ENCODE assay signal across 21 mouse cellular contexts in the genomic region with DNA sequence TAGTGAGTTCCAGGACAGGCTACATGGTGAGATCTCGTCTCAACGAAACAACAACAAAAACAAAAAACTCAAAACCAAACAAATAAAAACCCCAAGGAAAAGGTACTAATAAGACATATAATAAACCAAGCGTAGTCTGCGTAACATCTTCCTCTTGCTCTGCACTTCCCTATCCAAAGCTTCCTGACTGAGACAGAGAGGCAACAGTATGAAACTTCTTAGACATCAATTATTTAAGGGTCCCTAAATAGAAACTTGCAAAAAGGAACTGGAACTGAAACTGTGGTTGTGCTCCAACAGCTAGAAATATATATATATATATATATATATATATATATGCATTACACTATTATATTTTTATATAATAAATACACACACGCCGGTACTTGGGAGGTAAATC. TPM values are rescaled to one million over a fixed set of nuclear protein-coding genes. Genes with fewer than 3 reads are reported as not detected.
DNase-seq lines count a peak whose midpoint lies in the region; ATAC-seq and TF ChIP-seq lines count a peak whose summit lies in the region.
"Had no signal": no experiment of that assay in that cellular context is flagged by ENCODE, and none has a peak within 500 bp of the region (broad histone marks: within the 10 kb centered on the region; RNA-seq: fewer than 3 reads in every experiment).

No protein-coding gene starts in this region.

- WGBS in stomach, embryonic 15.5 days, result 86% methylated on average over 6 of the region's 6 CpGs
- WGBS in stomach, postnatal 0 days, result 87% methylated on average over 6 of the region's 6 CpGs
- 17% methylated on average over 4 of the region's 6 CpGs for WGBS in macrophage (ENCODE audit: missing documents)
- WGBS in stomach, embryonic 16.5 days, result 87% methylated on average over 6 of the region's 6 CpGs

- no peak for TF ChIP-seq EP300 in stomach, postnatal 0 days (optimal IDR thresholded peaks at IDR 0.05)

- H3K4me1 ChIP-seq in stomach, embryonic 15.5 days, result no peaks in the 10 kb centered on the region
- no peaks in the 10 kb centered on the region; the same call in 1 of the 2 replicates for H3K4me1 ChIP-seq in stomach, postnatal 0 days (replicated peaks; ENCODE audit: control insufficient read depth, insufficient read depth)
- H3K4me1 ChIP-seq in stomach, embryonic 16.5 days (ENCODE audit: control insufficient read depth, insufficient read depth, low read length), result peaks cover 7% of the 10 kb centered on the region; the same call in 1 of the 2 replicates

- 0 out of 2 replicates have a peak overlapping the region, but pooled peaks have one; percentile 31 for H3K27ac ChIP-seq in stomach, embryonic 15.5 days
- no peak overlapping the region for H3K27ac ChIP-seq in stomach, postnatal 0 days (replicated peaks)
- H3K27ac ChIP-seq in macrophage, result peak overlapping the region; percentile 98
- H3K27ac ChIP-seq in stomach, embryonic 16.5 days (ENCODE audit: low read length), result peak overlapping the region; percentile 31; the same call in 1 of the 2 replicates
- H3K27ac ChIP-seq: forebrain, embryonic 13.5 days; heart, adult 2 months; hindbrain, embryonic 12.5 days had no signal

- H3K27me3 ChIP-seq in stomach, embryonic 15.5 days (replicated peaks), result no peaks in the 10 kb centered on the region
- H3K27me3 ChIP-seq in stomach, postnatal 0 days (ENCODE audit: control insufficient read depth, insufficient read depth, low read length), result no peaks in the 10 kb centered on the region
- H3K27me3 ChIP-seq in stomach, embryonic 16.5 days (ENCODE audit: control insufficient read depth, insufficient read depth, low read length), result no peaks in the 10 kb centered on the region
- H3K27me3 ChIP-seq: embryonic facial prominence, embryonic 13.5 days; forebrain, embryonic 13.5 days; heart, embryonic 12.5 days; hindbrain, embryonic 12.5 days had no signal

- H3K79me2 ChIP-seq in macrophage (ENCODE audit: inconsistent target), result peaks cover 60% of the 10 kb centered on the region

- no peak for ATAC-seq in stomach, embryonic 15.5 days (ENCODE audit: insufficient read depth, low FRiP score, low read depth)
- no peak for ATAC-seq in stomach, postnatal 0 days (ENCODE audit: low FRiP score, low TSS enrichment)
- ATAC-seq in stomach, embryonic 16.5 days (ENCODE audit: insufficient read depth, low FRiP score), result no peak
- no peak for ATAC-seq in frontal cortex, adult (ENCODE audit: low TSS enrichment)
- ATAC-seq: forebrain, embryonic 13.5 days; hindbrain, embryonic 16.5 days had no signal

- no peaks in the 10 kb centered on the region for H3K9me3 ChIP-seq in stomach, embryonic 15.5 days
- H3K9me3 ChIP-seq in stomach, postnatal 0 days (ENCODE audit: control insufficient read depth, low read length), result no peaks in the 10 kb centered on the region
- no peaks in the 10 kb centered on the region for H3K9me3 ChIP-seq in stomach, embryonic 16.5 days (replicated peaks; ENCODE audit: control insufficient read depth, low read length)
- H3K9me3 ChIP-seq: embryonic facial prominence, embryonic 13.5 days; forebrain, embryonic 13.5 days; heart, embryonic 12.5 days; hindbrain, embryonic 12.5 days had no signal

- no peak overlapping the region for H3K9ac ChIP-seq in stomach, embryonic 15.5 days
- no peak overlapping the region for H3K9ac ChIP-seq in stomach, postnatal 0 days (ENCODE audit: low read length)
- no peak overlapping the region for H3K9ac ChIP-seq in stomach, embryonic 16.5 days (ENCODE audit: low read length)
- H3K9ac ChIP-seq: embryonic facial prominence, embryonic 13.5 days; forebrain, embryonic 13.5 days; forebrain, postnatal 0 days; heart, embryonic 12.5 days; hindbrain, embryonic 12.5 days had no signal

- DNase-seq in heart, adult 8-10 months (ENCODE audit: low spot score), result peak; percentile 13
- no peak for DNase-seq in heart, postnatal 10 days
- DNase-seq in stomach, postnatal 0 days (ENCODE audit: low spot score), result no peak
- DNase-seq in heart, postnatal 36 days, result no peak
- DNase-seq: adrenal gland, adult 8-10 months; adrenal gland, postnatal 36 days; cerebellum, adult 11-12 months; cerebellum, adult 9-10 months; cerebellum, postnatal 25 days; forebrain, postnatal 0 days; heart, adult 2 months; heart, postnatal 4 days had no signal

- H3K36me3 ChIP-seq in stomach, embryonic 15.5 days, result peaks cover 6% of the 10 kb centered on the region; the same call in 1 of the 2 replicates
- peaks cover 5% of the 10 kb centered on the region; the same call in 1 of the 2 replicates for H3K36me3 ChIP-seq in stomach, postnatal 0 days (ENCODE audit: control insufficient read depth, insufficient read depth, low read length)
- 0 out of 2 replicates have a peak, but pooled peaks cover 4% of the 10 kb centered on the region for H3K36me3 ChIP-seq in macrophage (ENCODE audit: inconsistent target)
- peaks cover 3% of the 10 kb centered on the region; the same call in 1 of the 2 replicates for H3K36me3 ChIP-seq in stomach, embryonic 16.5 days (ENCODE audit: control insufficient read depth, insufficient read depth, low read length)

- intact Hi-C loops in heart, postnatal 10 days (cut with DNase I), result loop anchor here (10.0 kb wide), 1 partner anchor 479 kb away; a partner anchor contains a TSS
- intact Hi-C loops in heart, postnatal 36 days (cut with DNase I), result loop anchor here (5.0 to 10.0 kb wide), 2 partner anchors 302 to 469 kb away; no protein-coding TSS in a partner anchor

- no peak overlapping the region for H3K4me3 ChIP-seq in stomach, embryonic 15.5 days (replicated peaks)
- H3K4me3 ChIP-seq in stomach, postnatal 0 days (ENCODE audit: low read depth, low read length), result no peak overlapping the region
- H3K4me3 ChIP-seq in macrophage (ENCODE audit: inconsistent target), result no peak overlapping the region
- no peak overlapping the region for H3K4me3 ChIP-seq in stomach, embryonic 16.5 days (replicated peaks; ENCODE audit: low read length)
- H3K4me3 ChIP-seq: embryonic facial prominence, embryonic 13.5 days; forebrain, embryonic 13.5 days; heart, adult 2 months; heart, embryonic 12.5 days; hindbrain, embryonic 12.5 days had no signal

- no peak for TF ChIP-seq CTCF in stomach, postnatal 0 days (IDR thresholded peaks at IDR 0.05; ENCODE audit: low read depth)

- no peak overlapping the region for H3K4me2 ChIP-seq in stomach, embryonic 15.5 days
- H3K4me2 ChIP-seq in stomach, postnatal 0 days (replicated peaks; ENCODE audit: low read depth), result no peak overlapping the region
- H3K4me2 ChIP-seq in stomach, embryonic 16.5 days (ENCODE audit: low read depth, low read length), result no peak overlapping the region
- H3K4me2 ChIP-seq: embryonic facial prominence, embryonic 13.5 days; forebrain, embryonic 13.5 days; heart, embryonic 12.5 days; hindbrain, embryonic 12.5 days had no signal

RNA-seq across cellular contexts. Expression of a gene that starts 6.4 kb away (rescaled TPM):
- total RNA-seq in heart, adult 8-10 months (2022), result 100 to 1,000 TPM; 119 to 127 (median 123) TPM
- 10 to 100 TPM; 74.2 to 79.1 TPM for total RNA-seq in heart, postnatal 10 days (2021)
- 16.2 and 18.8 TPM in 2 replicates for polyA plus RNA-seq in stomach, embryonic 15.5 days (2015; fragmentation: Nextera tagmentation; extraction: Ambion mirVana)
- polyA plus RNA-seq in stomach, postnatal 0 days (2015; fragmentation: Nextera tagmentation; extraction: Ambion mirVana), result 7.2 and 8.1 TPM in 2 replicates
- 100 to 1,000 TPM in 7 of 26 experiments, 10 to 100 TPM in 19; 60.5 to 127 (median 89.8) TPM for total RNA-seq in macrophage (2018; cell fraction: chromatin; rRNA removed)
- total RNA-seq in macrophage (2018; cell fraction: cytosol; rRNA removed), result 10 to 100 TPM; 44.3 to 72.9 (median 60.3) TPM
- 10 to 100 TPM; 50.0 to 95.0 (median 69.6) TPM for total RNA-seq in macrophage (2018; cell fraction: nucleus; rRNA removed)
- polyA plus RNA-seq in macrophage (2018), result 40.7 to 65.1 TPM (median 55.7 TPM) in 3 replicates
- polyA plus RNA-seq in stomach, embryonic 16.5 days (2015; fragmentation: Nextera tagmentation; extraction: Ambion mirVana), result 16.8 and 17.1 TPM in 2 replicates
- total RNA-seq in heart, postnatal 36 days (2021), result 100 to 1,000 TPM; 100 to 106 TPM

RNA-seq across cellular contexts. Expression of a gene that starts 29.1 kb away (rescaled TPM):
- total RNA-seq in heart, adult 8-10 months (2022), result 100 to 1,000 TPM; 164 to 177 (median 171) TPM
- total RNA-seq in heart, postnatal 10 days (2021), result 100 to 1,000 TPM; 184 to 190 TPM
- 359 and 399 TPM in 2 replicates for polyA plus RNA-seq in stomach, embryonic 15.5 days (2015; fragmentation: Nextera tagmentation; extraction: Ambion mirVana)
- 351 and 370 TPM in 2 replicates for polyA plus RNA-seq in stomach, postnatal 0 days (2015; fragmentation: Nextera tagmentation; extraction: Ambion mirVana)
- total RNA-seq in macrophage (2018; cell fraction: chromatin; rRNA removed), result 10 to 100 TPM; 36.3 to 96.9 (median 66.9) TPM
- total RNA-seq in macrophage (2018; cell fraction: cytosol; rRNA removed), result 100 to 1,000 TPM; 295 to 447 (median 378) TPM
- total RNA-seq in macrophage (2018; cell fraction: nucleus; rRNA removed), result 100 to 1,000 TPM in 25 of 26 experiments, 10 to 100 TPM in 1; 64.6 to 378 (median 214) TPM
- 317 to 419 TPM (median 387 TPM) in 3 replicates for polyA plus RNA-seq in macrophage (2018)
- polyA plus RNA-seq in stomach, embryonic 16.5 days (2015; fragmentation: Nextera tagmentation; extraction: Ambion mirVana), result 383 and 401 TPM in 2 replicates
- total RNA-seq in heart, postnatal 36 days (2021), result 100 to 1,000 TPM; 158 to 175 TPM

RNA-seq across cellular contexts. Expression of a gene that starts 57.2 kb away (rescaled TPM):
- 1 to 10 TPM; 2.6 to 3.2 (median 2.6) TPM for total RNA-seq in heart, adult 8-10 months (2022)
- 1 to 10 TPM; 1.6 to 1.7 TPM for total RNA-seq in heart, postnatal 10 days (2021)
- 2.2 TPM in 2 replicates for polyA plus RNA-seq in stomach, embryonic 15.5 days (2015; fragmentation: Nextera tagmentation; extraction: Ambion mirVana)
- polyA plus RNA-seq in stomach, postnatal 0 days (2015; fragmentation: Nextera tagmentation; extraction: Ambion mirVana), result 0.76 and 0.93 TPM in 2 replicates
- not detected for total RNA-seq in macrophage (2018; cell fraction: chromatin; rRNA removed)
- total RNA-seq in macrophage (2018; cell fraction: cytosol; rRNA removed), result not detected
- not detected for total RNA-seq in macrophage (2018; cell fraction: nucleus; rRNA removed)
- polyA plus RNA-seq in macrophage (2018), result not detected in 3 replicates
- polyA plus RNA-seq in stomach, embryonic 16.5 days (2015; fragmentation: Nextera tagmentation; extraction: Ambion mirVana), result 2.0 and 2.1 TPM in 2 replicates
- total RNA-seq in heart, postnatal 36 days (2021), result 1 to 10 TPM; 2.3 to 2.9 TPM

RNA-seq across cellular contexts. Expression of a gene that starts 57.3 kb away (rescaled TPM):
- 10 to 100 TPM; 20.6 to 27.9 (median 22.9) TPM for total RNA-seq in heart, adult 8-10 months (2022)
- 10 to 100 TPM; 21.3 to 22.9 TPM for total RNA-seq in heart, postnatal 10 days (2021)
- polyA plus RNA-seq in stomach, embryonic 15.5 days (2015; fragmentation: Nextera tagmentation; extraction: Ambion mirVana), result 52.6 and 55.6 TPM in 2 replicates
- 33.6 and 35.9 TPM in 2 replicates for polyA plus RNA-seq in stomach, postnatal 0 days (2015; fragmentation: Nextera tagmentation; extraction: Ambion mirVana)
- total RNA-seq in macrophage (2018; cell fraction: chromatin; rRNA removed), result 10 to 100 TPM in 1 of 26 experiments, 1 to 10 TPM in 14, not detected in 11; 1.5 to 10.6 (median 4.8) TPM
- 10 to 100 TPM in 19 of 26 experiments, 1 to 10 TPM in 7; 7.7 to 20.3 (median 12.9) TPM for total RNA-seq in macrophage (2018; cell fraction: cytosol; rRNA removed)
- total RNA-seq in macrophage (2018; cell fraction: nucleus; rRNA removed), result 1 to 10 TPM in 24 of 26 experiments, not detected in 2; 1.2 to 9.1 (median 3.0) TPM
- polyA plus RNA-seq in macrophage (2018), result 16.2 to 19.5 TPM (median 17.8 TPM) in 3 replicates
- polyA plus RNA-seq in stomach, embryonic 16.5 days (2015; fragmentation: Nextera tagmentation; extraction: Ambion mirVana), result 39.5 and 50.6 TPM in 2 replicates
- total RNA-seq in heart, postnatal 36 days (2021), result 10 to 100 TPM; 15.9 to 22.1 TPM
